Mouse (Mus musculus): Measurements from ENCODE around the gene Plbd2.
"Not testable (repeated sequence)": the region's sequence is repeated elsewhere in the genome, so short reads cannot be mapped to it uniquely, and the experiment has no call there.

Plbd2 gene

GRCm38 (mm10) chr5:120510982-120511642 is 7.7 kb upstream of the Plbd2 start, which contains the start of gene Slc8b1:
Gene Slc8b1 (plus strand): TSS chr5:120511168.
- peak; percentile 96 for DNase-seq

GRCm38 (mm10) chr5:120507311-120507710 is 3.9 kb upstream of the Plbd2 start:
- DNase-seq = no peak

GRCm38 (mm10) chr5:120506490-120506889 is 3.1 kb upstream of the Plbd2 start:
- no peak for DNase-seq

DNA sequence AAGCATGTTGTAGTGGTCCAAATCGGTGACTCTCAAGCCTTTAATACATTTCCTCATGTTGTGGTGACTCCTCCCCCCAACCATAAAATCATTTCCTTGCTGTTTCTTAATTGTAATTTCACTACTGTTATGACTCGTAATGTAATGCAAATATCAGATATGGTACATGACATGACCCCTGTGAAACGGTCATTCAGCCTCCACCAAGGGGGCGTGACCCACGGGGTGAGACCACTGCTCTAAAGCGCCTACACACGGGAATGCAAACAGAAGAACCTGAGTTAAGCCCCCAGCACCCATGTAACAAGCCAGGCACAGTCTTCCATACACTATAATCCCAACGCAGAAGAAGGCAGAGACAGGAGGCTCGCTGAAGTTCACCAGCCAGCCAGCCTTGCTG is 2.4 kb upstream of the Plbd2 start:
- DNase-seq = no peak

DNA sequence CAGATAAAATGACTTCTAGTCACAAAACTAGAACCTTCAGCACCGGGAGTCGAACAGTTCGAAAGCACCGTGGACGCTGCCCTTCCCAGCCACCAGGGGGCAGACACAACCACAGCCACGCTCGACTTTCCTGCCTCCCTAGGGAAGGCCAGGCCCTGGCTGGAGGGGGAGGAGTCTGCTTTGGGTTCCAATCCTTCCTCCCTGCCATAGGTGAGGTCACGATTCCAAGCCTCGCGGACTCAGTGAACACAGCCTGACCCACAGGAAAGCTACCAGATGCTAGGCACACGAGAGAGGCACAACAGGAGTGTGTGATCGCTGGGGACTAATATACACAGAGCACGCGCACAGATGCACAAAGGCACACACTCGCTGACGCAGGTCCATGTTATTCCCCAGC is 1.9 kb upstream of the Plbd2 start:
- peak; percentile 83 for DNase-seq

DNA sequence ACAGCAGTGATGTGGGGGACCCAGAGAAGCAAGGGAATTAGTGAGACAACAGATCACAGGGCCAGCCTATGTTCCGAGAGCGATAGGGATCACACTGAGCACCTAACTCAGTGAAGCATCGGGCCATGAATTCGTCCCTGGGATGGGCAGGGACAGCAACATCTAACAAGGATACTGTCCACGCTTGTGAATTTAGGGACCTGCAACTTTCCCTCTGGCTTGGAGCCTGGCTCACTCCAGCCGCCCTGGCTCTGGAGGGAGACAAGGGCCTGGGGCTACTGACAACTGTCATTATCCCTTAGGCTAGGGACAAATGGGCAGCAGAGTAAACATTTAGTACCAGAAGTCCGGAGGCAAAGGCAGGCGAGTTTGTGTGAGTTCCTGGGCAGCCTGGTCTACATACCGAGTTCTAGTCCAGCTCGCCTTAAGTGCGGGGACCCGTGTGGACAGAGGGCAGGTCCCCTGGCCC is 716 bp downstream of the Plbd2 start:
- no peak for DNase-seq

- peak; percentile 1 for DNase-seq
Observed at GRCm38 (mm10) chr5:120502147-120502621, 1.2 kb downstream of the Plbd2 start.

DNA sequence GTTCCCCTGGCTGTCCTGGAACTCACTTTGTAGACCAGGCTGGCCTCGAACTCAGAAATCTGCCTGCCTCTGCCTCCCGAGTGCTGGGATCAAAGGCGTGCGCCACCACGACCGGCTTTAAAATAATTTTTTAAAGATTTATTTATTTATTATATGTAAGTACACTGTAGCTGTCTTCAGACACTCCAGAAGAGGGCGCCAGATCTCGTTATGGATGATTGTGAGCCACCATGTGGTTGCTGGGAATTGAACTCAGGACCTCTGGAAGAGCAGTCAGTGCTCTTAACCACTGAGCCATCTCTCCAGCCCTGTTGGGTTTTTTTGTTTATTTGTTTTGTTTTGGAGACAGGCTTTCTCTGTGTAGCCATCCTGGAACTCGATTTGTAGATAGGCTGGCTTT is 2.8 kb downstream of the Plbd2 start:
- not testable (repeated sequence) for DNase-seq

GRCm38 (mm10) chr5:120499202-120499601 is 4.2 kb downstream of the Plbd2 start:
- no peak for DNase-seq

- DNase-seq = no peak
Observed at GRCm38 (mm10) chr5:120497071-120497470, 6.4 kb downstream of the Plbd2 start.

DNA sequence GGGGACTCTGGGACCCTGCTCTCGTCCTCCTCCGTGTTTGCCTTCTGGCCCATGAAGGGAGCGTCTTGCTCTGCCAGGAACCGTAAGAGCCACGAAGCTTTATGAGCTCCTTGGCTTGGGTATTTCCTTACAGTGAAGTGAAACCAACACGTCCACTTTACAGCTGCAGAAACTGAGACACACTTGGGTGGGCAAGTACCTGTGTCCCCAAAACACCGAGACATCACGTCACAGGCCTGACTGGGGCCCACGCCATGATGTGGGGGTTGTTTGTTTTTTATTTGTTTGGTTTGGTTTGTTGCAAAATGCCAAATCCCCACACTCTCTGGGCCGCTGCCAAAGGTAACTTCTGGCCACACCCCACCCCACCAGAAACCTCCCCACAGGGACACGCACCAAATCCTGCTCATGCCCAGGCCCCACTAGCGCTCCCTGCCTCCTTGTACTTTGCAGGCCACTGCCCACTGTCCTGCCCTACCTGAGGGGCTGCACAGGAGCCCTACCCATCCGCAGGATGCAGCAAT is 7.7 kb downstream of the Plbd2 start:
- DNase-seq = no peak

DNA sequence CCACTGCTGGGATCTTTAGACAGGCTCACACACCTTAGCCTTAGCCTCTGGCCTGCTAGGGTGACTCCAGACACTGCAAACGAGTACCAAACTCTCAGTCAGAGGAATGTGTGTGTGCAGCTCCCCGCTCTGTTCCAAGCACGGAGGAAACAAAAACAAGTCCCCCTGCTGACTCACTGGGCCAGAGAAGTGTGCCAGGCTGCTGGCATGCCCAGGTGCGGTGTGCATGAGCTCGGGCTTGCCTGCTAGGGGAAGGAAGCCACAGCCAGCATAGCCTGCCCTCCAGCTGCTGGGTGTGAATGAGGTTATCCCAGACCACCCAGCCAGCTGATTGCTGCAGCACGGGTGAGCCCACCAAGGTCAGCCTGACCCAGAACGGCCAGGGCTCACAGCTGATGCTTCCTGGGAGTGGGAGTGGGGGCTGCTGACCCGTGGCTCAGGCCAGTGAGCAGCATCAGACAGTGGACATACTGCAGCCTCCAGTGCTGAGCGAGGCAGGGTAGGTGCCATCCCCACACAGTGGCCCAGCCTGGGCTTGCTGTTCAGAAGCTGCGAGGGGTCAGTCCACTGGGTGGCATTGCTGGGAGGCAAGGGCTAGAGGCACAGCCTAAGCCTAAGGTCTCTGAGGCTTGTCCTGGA is 8.2 kb downstream of the Plbd2 start:
- no peak for DNase-seq

GRCm38 (mm10) chr5:120493873-120494395 is 9.5 kb downstream of the Plbd2 start:
- no peak for DNase-seq

DNA sequence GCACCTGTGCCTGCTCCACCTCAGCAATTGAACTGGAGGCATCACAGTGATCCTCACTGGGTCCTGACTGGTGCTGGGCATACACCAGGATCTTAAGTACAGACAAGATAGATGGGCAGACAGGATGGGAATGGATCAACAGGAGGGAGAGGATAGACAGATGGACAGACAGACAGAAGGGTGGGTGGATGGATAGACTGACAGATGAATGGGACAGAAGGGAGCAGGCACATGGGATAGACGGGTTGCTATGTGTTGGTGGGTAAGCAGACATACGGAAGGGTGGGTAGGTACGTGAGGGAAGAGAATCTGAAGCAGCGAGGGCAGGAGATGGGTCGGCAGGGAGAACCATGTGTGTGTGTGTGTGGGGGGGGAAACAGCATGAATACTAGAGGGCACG is 10.0 kb downstream of the Plbd2 start:
- DNase-seq = no peak

DNA sequence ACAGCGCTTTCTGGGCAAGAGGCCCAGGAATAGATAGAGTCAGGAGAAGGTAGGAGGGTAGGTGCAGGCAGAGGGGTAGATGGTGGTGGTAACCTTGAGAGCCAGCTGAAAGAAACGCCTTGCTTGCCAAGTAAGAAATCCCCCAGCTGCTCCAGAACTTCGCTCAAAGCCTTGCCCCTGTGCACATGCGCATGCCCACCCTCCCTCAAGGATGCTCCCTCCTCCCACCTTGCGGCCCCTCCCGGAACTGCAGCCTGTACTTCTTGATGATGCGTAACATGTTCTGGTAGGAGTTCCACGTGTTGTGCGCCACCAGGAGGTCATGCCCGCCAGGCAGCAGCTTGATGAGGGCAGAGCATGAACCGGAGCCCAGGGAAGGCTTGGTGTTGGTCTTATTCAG is 11.0 kb downstream of the Plbd2 start:
- peak; percentile 47 for DNase-seq

- DNase-seq = no peak
Observed at GRCm38 (mm10) chr5:120490679-120491192, 12.7 kb downstream of the Plbd2 start.

DNA sequence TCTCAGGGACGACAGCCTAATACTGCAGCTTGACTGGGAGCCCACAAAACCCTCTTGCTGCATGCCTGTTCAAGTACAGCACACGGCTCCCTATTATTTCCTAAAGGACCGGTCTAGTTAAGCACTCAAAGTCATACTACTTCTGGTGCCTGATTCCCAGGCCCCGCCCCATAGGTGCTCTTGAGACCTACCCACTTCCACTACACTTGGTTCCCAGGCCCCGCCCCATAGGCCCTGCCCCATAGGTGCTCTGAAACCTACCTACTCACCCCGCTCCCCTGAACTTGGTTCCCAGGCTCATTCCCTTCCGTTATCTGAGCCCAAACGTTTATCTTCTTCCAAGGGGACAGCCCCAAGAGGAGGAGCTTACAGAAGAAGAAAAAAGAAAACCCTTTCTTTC is 15.6 kb downstream of the Plbd2 start:
- no peak for DNase-seq

DNA sequence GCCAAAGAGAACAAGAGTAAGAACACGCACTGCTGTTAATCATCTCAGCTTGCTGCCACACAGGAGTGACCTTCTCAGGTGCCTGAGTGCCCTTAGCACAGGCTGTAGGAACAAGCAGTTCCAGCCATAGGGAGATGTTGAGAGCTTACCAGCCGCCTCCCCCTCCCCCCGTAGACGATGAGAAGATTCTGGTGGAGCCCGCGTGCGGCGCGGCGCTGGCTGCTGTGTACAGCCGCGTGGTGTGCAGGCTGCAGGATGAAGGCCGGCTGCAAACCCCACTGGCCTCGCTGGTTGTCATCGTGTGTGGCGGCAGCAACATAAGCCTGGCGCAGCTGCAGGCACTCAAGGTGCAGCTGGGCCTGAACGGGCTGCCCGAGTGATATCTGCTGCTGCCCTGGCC is 20.0 kb downstream of the Plbd2 start:
- no peak for DNase-seq

- DNase-seq = no peak
Observed at GRCm38 (mm10) chr5:120481205-120481604, 22.2 kb downstream of the Plbd2 start.

GRCm38 (mm10) chr5:120479538-120479937 is 23.9 kb downstream of the Plbd2 start:
- no peak for DNase-seq

DNA sequence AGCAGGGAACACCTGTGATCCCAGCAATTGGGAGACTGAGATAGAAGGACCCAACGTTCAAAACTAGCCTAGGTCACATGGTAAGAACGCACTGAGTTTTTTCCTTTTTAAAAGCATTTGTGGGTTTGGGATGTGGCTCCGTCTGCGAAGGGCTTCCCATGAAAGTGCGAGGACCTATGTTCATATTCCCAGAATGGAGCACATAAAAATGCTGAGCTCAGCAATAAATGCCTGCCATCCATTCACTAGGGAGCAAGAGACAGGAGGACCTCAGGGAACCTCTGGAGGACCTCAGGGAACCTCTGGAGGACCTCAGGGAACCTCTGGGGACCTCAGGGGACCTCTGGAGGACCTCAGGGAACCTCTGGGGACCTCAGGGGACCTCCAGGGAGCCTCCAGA is 25.4 kb downstream of the Plbd2 start:
- no peak for DNase-seq

DNA sequence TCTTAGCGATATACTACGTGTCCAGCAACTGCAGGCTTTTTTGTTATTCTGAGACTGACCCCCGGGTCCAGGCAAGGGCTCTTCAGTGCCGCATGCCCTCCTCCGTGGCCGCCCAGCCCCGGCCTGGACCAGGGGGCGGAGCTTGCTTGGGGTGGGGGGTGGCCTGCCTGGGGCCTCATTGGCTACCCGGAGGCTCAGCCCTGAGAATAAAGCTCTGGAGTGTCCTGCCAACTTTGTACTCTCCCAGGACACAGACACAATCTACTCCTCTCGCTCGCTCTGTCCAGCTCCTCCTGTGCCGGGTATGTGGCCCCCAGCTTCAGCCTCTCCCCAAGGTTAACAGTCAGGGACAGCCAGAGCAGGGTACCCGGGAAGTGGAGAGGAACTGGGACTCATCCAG is 27.1 kb downstream of the Plbd2 start, which contains the start of gene Sds:
Sds (plus strand) TSS at position 231 of the 400 bp plus-strand sequence.
- no peak for DNase-seq

DNA sequence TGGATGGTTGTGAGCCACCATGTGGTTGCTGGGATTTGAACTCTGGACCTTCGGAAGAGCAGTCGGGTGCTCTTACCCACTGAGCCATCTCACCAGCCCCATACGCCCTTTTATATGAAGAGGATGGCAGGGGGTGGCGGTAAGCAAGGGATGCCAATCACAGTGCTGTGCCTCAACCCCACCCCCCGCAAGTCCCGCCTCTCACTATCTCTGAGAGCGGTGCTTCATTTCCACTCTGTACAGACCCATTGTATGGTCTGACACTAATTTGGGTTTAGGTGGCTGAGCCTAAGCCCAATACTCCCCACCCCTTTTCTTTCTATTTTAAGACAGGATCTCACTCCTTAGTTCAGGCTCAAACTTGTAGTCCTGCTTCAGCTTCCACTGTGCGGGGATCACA is 27.6 kb downstream of the Plbd2 start:
- no peak for DNase-seq

DNA sequence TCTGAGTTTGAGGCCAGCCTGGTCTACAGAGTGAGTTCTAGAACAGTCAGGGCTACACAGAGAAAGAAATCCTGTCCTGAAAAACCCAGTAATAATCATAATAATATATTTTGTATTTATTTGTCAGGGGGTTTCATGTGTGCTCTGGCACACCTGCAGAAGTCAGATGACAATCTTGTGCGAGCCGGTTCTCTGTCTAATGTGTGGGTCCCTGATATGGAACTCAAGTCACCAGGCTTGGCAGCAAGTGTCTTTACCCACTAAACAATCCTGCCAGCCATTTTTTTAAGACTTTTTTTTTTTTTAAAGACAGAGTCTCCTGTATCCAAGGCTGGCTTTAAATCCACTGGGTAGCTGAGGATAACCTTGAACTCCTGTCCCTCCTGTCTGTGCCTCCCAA is 30.1 kb downstream of the Plbd2 start:
- no peak for DNase-seq

All from liver (tissue).